Mouse (Mus musculus): ENCODE data around the gene Notum. TPM values are rescaled to one million over a fixed set of nuclear protein-coding genes. Genes with fewer than 3 reads are reported as not detected.

The Notum gene
- polyA plus RNA-seq, 1 experiment from 2014 or later, result 2.5 TPM

- no peak for DNase-seq (ENCODE audit: low spot score)
- peaks cover 32% of the 10 kb centered on the region for H3K4me1 ChIP-seq (ENCODE audit: control insufficient read depth, insufficient read depth, low read length)
- 34% methylated on average over 15 of the region's 15 CpGs for WGBS
These were observed 42.9 kb upstream of the Notum start for GRCm38 (mm10) chr11:120703696-120704454.

GRCm38 (mm10) chr11:120697741-120698140 is 36.8 kb upstream of the Notum start:
- Histone ChIP-seq H3K9ac (replicated peaks; ENCODE audit: low read length) (no peak overlapping the region), H3K4me3 (ENCODE audit: low read depth, low read length) (no peak overlapping the region), H3K9me3 (replicated peaks; ENCODE audit: control insufficient read depth, low read length) (no peaks in the 10 kb centered on the region), H3K27ac (replicated peaks; ENCODE audit: low read depth, low read length) (no peak overlapping the region), H3K36me3 (replicated peaks; ENCODE audit: control insufficient read depth, insufficient read depth, low read depth, low read length) (no peaks in the 10 kb centered on the region; the same call in none of the 2 replicates), H3K27me3 (ENCODE audit: control insufficient read depth, insufficient read depth, low read length) (no peaks in the 10 kb centered on the region), H3K4me1 (ENCODE audit: control insufficient read depth, insufficient read depth, low read length) (no peaks in the 10 kb centered on the region), H3K4me2 (ENCODE audit: low read depth, low read length) (no peak overlapping the region)
- ATAC-seq (replicated peaks; ENCODE audit: insufficient number of reproducible peaks, low FRiP score, low TSS enrichment, low read depth) (no peak), DNase-seq (ENCODE audit: low spot score) (no peak)
- 52% methylated on average over 10 of the region's 10 CpGs for WGBS

More at GRCm38 (mm10) chr11:120703696-120704454, 42.9 kb upstream of the Notum start:
- H3K9ac ChIP-seq (replicated peaks; ENCODE audit: low read length), result peak overlapping the region; percentile 46
- peak overlapping the region; percentile 62 for H3K27ac ChIP-seq (replicated peaks; ENCODE audit: low read depth, low read length)
- peak overlapping the region; percentile 3; the same call in 1 of the 2 replicates for H3K4me2 ChIP-seq (ENCODE audit: low read depth, low read length)
- H3K27me3 ChIP-seq (ENCODE audit: control insufficient read depth, insufficient read depth, low read length), result no peaks in the 10 kb centered on the region
- no peaks in the 10 kb centered on the region; the same call in none of the 2 replicates for H3K36me3 ChIP-seq (replicated peaks; ENCODE audit: control insufficient read depth, insufficient read depth, low read depth, low read length)
- H3K9me3 ChIP-seq (replicated peaks; ENCODE audit: control insufficient read depth, low read length), result no peaks in the 10 kb centered on the region
- H3K4me3 ChIP-seq (ENCODE audit: low read depth, low read length), result no peak overlapping the region
- ATAC-seq (replicated peaks; ENCODE audit: insufficient number of reproducible peaks, low FRiP score, low TSS enrichment, low read depth), result peak; percentile 11; the same call in 1 of the 2 replicates

GRCm38 (mm10) chr11:120696568-120696967 is 35.6 kb upstream of the Notum start:
- no peak overlapping the region for H3K27ac ChIP-seq (replicated peaks; ENCODE audit: low read depth, low read length)
- H3K36me3 ChIP-seq (replicated peaks; ENCODE audit: control insufficient read depth, insufficient read depth, low read depth, low read length), result no peaks in the 10 kb centered on the region; the same call in none of the 2 replicates
- H3K9me3 ChIP-seq (replicated peaks; ENCODE audit: control insufficient read depth, low read length), result no peaks in the 10 kb centered on the region
- WGBS, result 93% methylated on average over 6 of the region's 6 CpGs
- DNase-seq (ENCODE audit: low spot score), result no peak
- H3K27me3 ChIP-seq (ENCODE audit: control insufficient read depth, insufficient read depth, low read length), result no peaks in the 10 kb centered on the region
- no peak overlapping the region for H3K4me3 ChIP-seq (ENCODE audit: low read depth, low read length)
- no peak overlapping the region for H3K4me2 ChIP-seq (ENCODE audit: low read depth, low read length)
- H3K9ac ChIP-seq (replicated peaks; ENCODE audit: low read length), result no peak overlapping the region
- ATAC-seq (replicated peaks; ENCODE audit: insufficient number of reproducible peaks, low FRiP score, low TSS enrichment, low read depth), result no peak
- no peaks in the 10 kb centered on the region for H3K4me1 ChIP-seq (ENCODE audit: control insufficient read depth, insufficient read depth, low read length)

GRCm38 (mm10) chr11:120695641-120696040 is 34.7 kb upstream of the Notum start:
- Histone ChIP-seq H3K4me1 (ENCODE audit: control insufficient read depth, insufficient read depth, low read length) (no peaks in the 10 kb centered on the region), H3K4me2 (ENCODE audit: low read depth, low read length) (no peak overlapping the region), H3K9ac (replicated peaks; ENCODE audit: low read length) (no peak overlapping the region; the same call in 1 of the 2 replicates), H3K9me3 (replicated peaks; ENCODE audit: control insufficient read depth, low read length) (no peaks in the 10 kb centered on the region), H3K36me3 (replicated peaks; ENCODE audit: control insufficient read depth, insufficient read depth, low read depth, low read length) (no peaks in the 10 kb centered on the region; the same call in none of the 2 replicates), H3K4me3 (ENCODE audit: low read depth, low read length) (no peak overlapping the region), H3K27me3 (ENCODE audit: control insufficient read depth, insufficient read depth, low read length) (no peaks in the 10 kb centered on the region), H3K27ac (replicated peaks; ENCODE audit: low read depth, low read length) (peak overlapping the region; percentile 43; the same call in 1 of the 2 replicates)
- 42% methylated on average over 12 of the region's 12 CpGs for WGBS
- DNase-seq (ENCODE audit: low spot score), result peak; percentile 49
- ATAC-seq (replicated peaks; ENCODE audit: insufficient number of reproducible peaks, low FRiP score, low TSS enrichment, low read depth), result peak; percentile 57; the same call in 1 of the 2 replicates

- 41% methylated on average over 4 of the region's 4 CpGs for WGBS
- H3K27ac ChIP-seq (replicated peaks; ENCODE audit: low read depth, low read length), result 0 out of 2 replicates have a peak overlapping the region, but pooled peaks have one; percentile 43
- DNase-seq (ENCODE audit: low spot score) (peak; percentile 39), ATAC-seq (replicated peaks; ENCODE audit: insufficient number of reproducible peaks, low FRiP score, low TSS enrichment, low read depth) (peak; percentile 64)
- no peaks in the 10 kb centered on the region for H3K27me3 ChIP-seq (ENCODE audit: control insufficient read depth, insufficient read depth, low read length)
- no peaks in the 10 kb centered on the region for H3K4me1 ChIP-seq (ENCODE audit: control insufficient read depth, insufficient read depth, low read length)
- H3K4me3 ChIP-seq (ENCODE audit: low read depth, low read length), result no peak overlapping the region
- H3K36me3 ChIP-seq (replicated peaks; ENCODE audit: control insufficient read depth, insufficient read depth, low read depth, low read length), result no peaks in the 10 kb centered on the region; the same call in none of the 2 replicates
- H3K4me2 ChIP-seq (ENCODE audit: low read depth, low read length), result no peak overlapping the region
- H3K9ac ChIP-seq (replicated peaks; ENCODE audit: low read length), result no peak overlapping the region
- no peaks in the 10 kb centered on the region for H3K9me3 ChIP-seq (replicated peaks; ENCODE audit: control insufficient read depth, low read length)
These were observed 34.2 kb upstream of the Notum start for GRCm38 (mm10) chr11:120695184-120695583.

GRCm38 (mm10) chr11:120693461-120693860 is 32.5 kb upstream of the Notum start:
- Histone ChIP-seq H3K4me1 (ENCODE audit: control insufficient read depth, insufficient read depth, low read length) (no peaks in the 10 kb centered on the region), H3K4me3 (ENCODE audit: low read depth, low read length) (no peak overlapping the region), H3K9me3 (replicated peaks; ENCODE audit: control insufficient read depth, low read length) (no peaks in the 10 kb centered on the region), H3K27me3 (ENCODE audit: control insufficient read depth, insufficient read depth, low read length) (no peaks in the 10 kb centered on the region), H3K36me3 (replicated peaks; ENCODE audit: control insufficient read depth, insufficient read depth, low read depth, low read length) (no peaks in the 10 kb centered on the region; the same call in none of the 2 replicates), H3K9ac (replicated peaks; ENCODE audit: low read length) (no peak overlapping the region), H3K27ac (replicated peaks; ENCODE audit: low read depth, low read length) (no peak overlapping the region), H3K4me2 (ENCODE audit: low read depth, low read length) (no peak overlapping the region)
- 76% methylated on average over 3 of the region's 3 CpGs for WGBS
- ATAC-seq (replicated peaks; ENCODE audit: insufficient number of reproducible peaks, low FRiP score, low TSS enrichment, low read depth) (no peak), DNase-seq (ENCODE audit: low spot score) (no peak)

- Histone ChIP-seq H3K36me3 (replicated peaks; ENCODE audit: control insufficient read depth, insufficient read depth, low read depth, low read length) (no peaks in the 10 kb centered on the region; the same call in none of the 2 replicates), H3K4me2 (ENCODE audit: low read depth, low read length) (no peak overlapping the region), H3K4me3 (ENCODE audit: low read depth, low read length) (no peak overlapping the region), H3K4me1 (ENCODE audit: control insufficient read depth, insufficient read depth, low read length) (no peaks in the 10 kb centered on the region), H3K9ac (replicated peaks; ENCODE audit: low read length) (no peak overlapping the region), H3K27me3 (ENCODE audit: control insufficient read depth, insufficient read depth, low read length) (no peaks in the 10 kb centered on the region), H3K27ac (replicated peaks; ENCODE audit: low read depth, low read length) (no peak overlapping the region), H3K9me3 (replicated peaks; ENCODE audit: control insufficient read depth, low read length) (no peaks in the 10 kb centered on the region)
- DNase-seq (ENCODE audit: low spot score) (no peak), ATAC-seq (replicated peaks; ENCODE audit: insufficient number of reproducible peaks, low FRiP score, low TSS enrichment, low read depth) (no peak)
- 97% methylated on average over 4 of the region's 4 CpGs for WGBS
These were observed 31.6 kb upstream of the Notum start for GRCm38 (mm10) chr11:120692471-120693011.

GRCm38 (mm10) chr11:120689365-120689764 is 28.4 kb upstream of the Notum start:
- H3K27ac ChIP-seq (replicated peaks; ENCODE audit: low read depth, low read length), result no peak overlapping the region
- DNase-seq (ENCODE audit: low spot score) (no peak), ATAC-seq (replicated peaks; ENCODE audit: insufficient number of reproducible peaks, low FRiP score, low TSS enrichment, low read depth) (no peak)
- no peak overlapping the region for H3K4me2 ChIP-seq (ENCODE audit: low read depth, low read length)
- no peaks in the 10 kb centered on the region for H3K27me3 ChIP-seq (ENCODE audit: control insufficient read depth, insufficient read depth, low read length)
- no peaks in the 10 kb centered on the region for H3K4me1 ChIP-seq (ENCODE audit: control insufficient read depth, insufficient read depth, low read length)
- 87% methylated on average over 3 of the region's 3 CpGs for WGBS
- H3K9ac ChIP-seq (replicated peaks; ENCODE audit: low read length), result no peak overlapping the region
- no peaks in the 10 kb centered on the region; the same call in 1 of the 2 replicates for H3K36me3 ChIP-seq (replicated peaks; ENCODE audit: control insufficient read depth, insufficient read depth, low read depth, low read length)
- no peak overlapping the region for H3K4me3 ChIP-seq (ENCODE audit: low read depth, low read length)
- H3K9me3 ChIP-seq (replicated peaks; ENCODE audit: control insufficient read depth, low read length), result no peaks in the 10 kb centered on the region
